In genomic region chr19:17591335-17591734, GRCm38 (mm10) we compare ENCODE assay signal across 9 mouse cellular contexts.
DNase-seq lines count a peak whose midpoint lies in the region; ATAC-seq lines count a peak whose summit lies in the region.
"Had no signal": no experiment of that assay in that cellular context is flagged by ENCODE, and none has a peak within 500 bp of the region (broad histone marks: within the 10 kb centered on the region; RNA-seq: fewer than 3 reads in every experiment).

No protein-coding gene starts in this region.

- no peak overlapping the region for H3K27ac ChIP-seq in forebrain, embryonic 13.5 days
- H3K27ac ChIP-seq: macrophage had no signal

- H3K36me3 ChIP-seq in forebrain, embryonic 13.5 days (ENCODE audit: poor library complexity, severe bottlenecking) = no peaks in the 10 kb centered on the region

- 51% methylated on average over 8 of the region's 8 CpGs for WGBS in forebrain, embryonic 13.5 days

- no peaks in the 10 kb centered on the region for H3K9me3 ChIP-seq in forebrain, embryonic 13.5 days (replicated peaks)

- ATAC-seq in forebrain, embryonic 13.5 days = peak; percentile 66

- peaks cover 15% of the 10 kb centered on the region for H3K4me1 ChIP-seq in forebrain, embryonic 13.5 days

- H3K27me3 ChIP-seq in forebrain, embryonic 13.5 days = no peaks in the 10 kb centered on the region

- H3K9ac ChIP-seq in forebrain, embryonic 13.5 days = no peak overlapping the region

- no peak overlapping the region for H3K4me2 ChIP-seq in forebrain, embryonic 13.5 days

- DNase-seq in kidney, adult 11 months = peak; percentile 16
- DNase-seq in kidney, adult 9 months = no peak
- DNase-seq in kidney, postnatal 36 days = peak; percentile 26 to 35
- DNase-seq in retina, embryonic 14.5 days (ENCODE audit: low spot score) = peak; percentile 62
- DNase-seq in urinary bladder, adult 18-20 months (ENCODE audit: low spot score in 2 of 2) = no peak
- no peak for DNase-seq in layer of hippocampus, adult 18-20 months (ENCODE audit: low spot score in 2 of 2)
- DNase-seq in ovary, postnatal 14 days (ENCODE audit: low spot score) = no peak

- no peak overlapping the region for H3K4me3 ChIP-seq in forebrain, embryonic 13.5 days

Comparison
In these comparisons a context has a peak if more than half of its experiments do, and no peak if none do; other contexts are left out.
1. DNase-seq: peak in kidney, adult 11 months (single experiment), kidney, postnatal 36 days (2 of 2) and retina, embryonic 14.5 days (single experiment); none in kidney, adult 9 months (single experiment), urinary bladder, adult 18-20 months (0 of 2), layer of hippocampus, adult 18-20 months (0 of 2) and ovary, postnatal 14 days (single experiment).